Mouse (Mus musculus) thymus, postnatal 14 days (tissue): ENCODE measurements around the gene Txnrd2.

Experiments used
- DNase-seq: peaks from one replicate; pipeline ENCODE4 v3.0.0; 2021

Gene Txnrd2

GRCm38 (mm10) chr16:18418756-18419602, 7.2 kb upstream of the Txnrd2 start:
- DNase-seq, result no peak

- DNase-seq, result no peak
Measured at GRCm38 (mm10) chr16:18419603-18420026, 6.6 kb upstream of the Txnrd2 start.

- no peak for DNase-seq
Measured at GRCm38 (mm10) chr16:18420571-18420970, 5.6 kb upstream of the Txnrd2 start.

GRCm38 (mm10) chr16:18423203-18423914, 2.8 kb upstream of the Txnrd2 start:
- no peak for DNase-seq

- no peak for DNase-seq
Measured at GRCm38 (mm10) chr16:18423915-18424265, 2.3 kb upstream of the Txnrd2 start.

- DNase-seq, result peak; percentile 23
Measured at GRCm38 (mm10) chr16:18424364-18425045, 1.7 kb upstream of the Txnrd2 start.

- no peak for DNase-seq
Measured at GRCm38 (mm10) chr16:18425475-18426214, 539 bp upstream of the Txnrd2 start.

GRCm38 (mm10) chr16:18426802-18427280, 657 bp downstream of the Txnrd2 start, which contains the start of gene Comt:
Comt (minus strand) TSS chr16:18426852.
- DNase-seq, result no peak

- no peak for DNase-seq
Measured at GRCm38 (mm10) chr16:18428011-18428515, 1.9 kb downstream of the Txnrd2 start.

- no peak for DNase-seq
Measured at GRCm38 (mm10) chr16:18428516-18429042, 2.4 kb downstream of the Txnrd2 start.

GRCm38 (mm10) chr16:18429641-18430040, 3.5 kb downstream of the Txnrd2 start:
- no peak for DNase-seq

GRCm38 (mm10) chr16:18430641-18431212, 4.5 kb downstream of the Txnrd2 start:
- no peak for DNase-seq

GRCm38 (mm10) chr16:18433341-18433920, 7.2 kb downstream of the Txnrd2 start:
- DNase-seq, result no peak

GRCm38 (mm10) chr16:18436128-18436527, 9.9 kb downstream of the Txnrd2 start:
- no peak for DNase-seq

- DNase-seq, result peak; percentile 96
Measured at GRCm38 (mm10) chr16:18443385-18443841, 17.2 kb downstream of the Txnrd2 start.

- DNase-seq, result no peak
Measured at GRCm38 (mm10) chr16:18447243-18447642, 21.1 kb downstream of the Txnrd2 start.

- no peak for DNase-seq
Measured at GRCm38 (mm10) chr16:18448104-18448503, 21.9 kb downstream of the Txnrd2 start.

GRCm38 (mm10) chr16:18449005-18449404, 22.8 kb downstream of the Txnrd2 start:
- no peak for DNase-seq

- no peak for DNase-seq
Measured at GRCm38 (mm10) chr16:18451486-18452181, 25.4 kb downstream of the Txnrd2 start.

- DNase-seq, result no peak
Measured at GRCm38 (mm10) chr16:18452361-18452862, 26.2 kb downstream of the Txnrd2 start.
